Mouse (Mus musculus) gastrocnemius, adult 2 months (tissue): Measurements from ENCODE around the gene Rufy3. TPM values are rescaled to one million over a fixed set of nuclear protein-coding genes. Genes with fewer than 3 reads are reported as not detected.

Experiments
- DNase-seq: peaks from one replicate; pipeline ENCODE4 v3.0.0; 2022
- H3K27ac ChIP-seq: fragments of 200-600 bp; 2 replicates; pipeline ENCODE4 v1.8.1; 2022; ENCODE audit warnings: mild to moderate bottlenecking
- H3K4me3 ChIP-seq: fragments of 200-600 bp; 2 replicates; pipeline ENCODE4 v1.8.1; 2022; ENCODE audit warnings: mild to moderate bottlenecking, moderate library complexity
- CTCF ChIP-seq: fragments of 200-600 bp; IDR thresholded peaks from 2 replicates; pipeline ENCODE4 v1.8.1; 2022; ENCODE audit warnings: antibody characterized with exemption, mild to moderate bottlenecking, moderate library complexity
- intact Hi-C: fragments of 180-260 bp; cut with DNase I; formaldehyde crosslinking; loops from one replicate; pipeline ENCODE4 v1.15.1; 2025
- total RNA-seq, 2 experiments: library from RNA; stranded (reverse); gene quantifications; 2 replicates each; pipeline ENCODE4 v1.2.3; 2021

Gene Rufy3
- total RNA-seq, 2 experiments from 2014 or later = 6.3 to 7.4 TPM

DNA sequence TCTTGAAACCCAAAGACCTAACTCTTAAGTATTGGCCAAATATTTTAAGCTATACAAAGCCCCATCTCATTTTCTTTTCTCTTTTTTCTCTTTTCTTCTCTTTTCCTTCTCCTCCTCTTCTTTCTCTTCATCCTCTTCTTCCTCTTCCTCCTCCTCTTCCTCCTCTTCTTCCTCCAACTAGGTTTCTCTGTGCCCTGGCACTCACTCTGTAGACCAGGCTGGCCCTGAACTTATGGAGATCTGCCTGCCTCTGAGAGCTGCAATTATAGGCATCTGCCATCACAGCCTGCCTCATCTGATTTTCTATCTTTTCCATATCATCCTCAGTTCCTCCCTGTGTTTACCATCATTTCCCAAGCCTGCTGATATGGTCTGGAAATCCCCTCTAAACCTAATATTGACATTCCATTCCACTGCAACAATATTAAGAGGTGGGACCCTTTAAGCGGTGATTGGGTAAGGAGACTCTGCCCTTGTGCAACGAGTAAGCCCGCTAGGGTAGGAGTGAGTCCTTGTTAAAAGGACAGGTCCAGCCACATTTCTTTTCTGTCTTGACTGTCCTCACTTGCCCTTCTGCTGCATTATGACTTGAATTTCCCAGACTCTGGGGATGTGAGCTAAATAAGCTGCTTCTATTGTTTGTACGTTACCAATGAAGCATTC lies 134.5 kb downstream of the Rufy3 start:
- no peak overlapping the region for H3K27ac ChIP-seq
- intact Hi-C loops = loop anchor here (10.0 kb wide), 1 partner anchor 685 kb away; no protein-coding TSS in a partner anchor
- H3K4me3 ChIP-seq = no peak overlapping the region
- DNase-seq = no peak
- no peak for TF ChIP-seq CTCF

Other genes starting within 250 kb of the Rufy3 start
- not detected for gene Prol1, start 247.7 kb upstream of the Rufy3 start, total RNA-seq
- gene Amtn, start 188.9 kb upstream of the Rufy3 start, total RNA-seq = not detected
- not detected for gene Ambn, start 109.0 kb upstream of the Rufy3 start, total RNA-seq
- gene Enam, start 77.1 kb upstream of the Rufy3 start, total RNA-seq = not detected
- under 1 TPM in 1 of 2 experiments, not detected in 1; 0.22 TPM for gene Jchain, start 37.1 kb upstream of the Rufy3 start, total RNA-seq
- gene Utp3, start 10.6 kb upstream of the Rufy3 start, total RNA-seq = 10 to 100 TPM; 23.6 to 25.7 TPM
- 100 to 1,000 TPM; 125 to 167 TPM for gene Grsf1, start 111.1 kb downstream of the Rufy3 start, total RNA-seq
- gene Mob1b, start 155.8 kb downstream of the Rufy3 start, total RNA-seq = 10 to 100 TPM; 18.8 to 23.3 TPM
- gene Dck, start 200.0 kb downstream of the Rufy3 start, total RNA-seq = 1 to 10 TPM; 1.0 to 1.4 TPM